Mouse (Mus musculus): ENCODE data around the gene Cblc.

Cblc gene

DNA sequence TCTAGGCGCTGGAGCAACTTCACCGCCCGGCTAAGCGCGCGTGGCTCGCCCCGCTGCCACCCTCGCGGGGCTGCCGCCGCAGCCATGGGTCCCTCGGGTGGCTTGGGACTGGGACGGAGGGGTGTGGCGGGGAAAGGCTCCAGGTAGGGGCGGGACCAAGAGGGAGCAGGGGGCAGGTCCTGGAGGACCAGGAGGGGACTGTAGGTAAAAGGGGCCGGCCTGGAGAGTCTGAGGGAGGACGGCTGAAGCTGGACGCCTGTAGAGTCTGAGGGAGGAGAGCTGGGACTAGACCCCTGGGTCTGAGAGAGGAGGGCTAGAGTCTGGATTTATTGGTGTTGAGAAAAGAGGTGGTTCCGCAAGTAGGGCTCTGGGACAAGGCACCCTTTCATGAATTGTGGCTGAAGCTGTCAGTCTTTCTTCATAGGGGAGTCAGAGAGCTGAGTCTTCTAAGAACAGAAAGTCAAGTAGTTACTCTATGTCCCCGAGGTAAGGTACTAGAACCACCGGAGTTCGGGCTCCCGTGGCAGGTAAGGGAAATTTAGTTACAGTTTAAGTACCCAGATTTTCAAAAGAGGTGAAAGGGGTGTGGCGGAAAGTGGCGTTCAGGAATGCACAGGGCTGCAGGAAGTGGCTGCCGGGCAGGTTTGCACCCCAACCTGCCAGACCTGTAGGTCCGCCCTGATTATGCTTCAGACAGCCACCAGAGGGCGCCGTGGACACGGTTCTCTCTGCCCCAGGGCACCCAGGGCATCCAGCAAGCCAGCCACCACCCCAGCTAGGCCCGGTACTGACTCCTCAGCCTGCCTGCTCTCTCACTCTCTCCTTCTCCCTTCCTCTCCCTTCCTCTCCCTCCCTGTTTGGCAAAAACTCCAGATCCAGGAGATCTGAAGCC is at the start of gene Cblc:
Gene Cblc, minus strand, starts transcription at position 113 of the 892 bp plus-strand sequence.
- peak; percentile 63 to 80 for DNase-seq (ENCODE audit: low spot score in 2 of 2)

DNA sequence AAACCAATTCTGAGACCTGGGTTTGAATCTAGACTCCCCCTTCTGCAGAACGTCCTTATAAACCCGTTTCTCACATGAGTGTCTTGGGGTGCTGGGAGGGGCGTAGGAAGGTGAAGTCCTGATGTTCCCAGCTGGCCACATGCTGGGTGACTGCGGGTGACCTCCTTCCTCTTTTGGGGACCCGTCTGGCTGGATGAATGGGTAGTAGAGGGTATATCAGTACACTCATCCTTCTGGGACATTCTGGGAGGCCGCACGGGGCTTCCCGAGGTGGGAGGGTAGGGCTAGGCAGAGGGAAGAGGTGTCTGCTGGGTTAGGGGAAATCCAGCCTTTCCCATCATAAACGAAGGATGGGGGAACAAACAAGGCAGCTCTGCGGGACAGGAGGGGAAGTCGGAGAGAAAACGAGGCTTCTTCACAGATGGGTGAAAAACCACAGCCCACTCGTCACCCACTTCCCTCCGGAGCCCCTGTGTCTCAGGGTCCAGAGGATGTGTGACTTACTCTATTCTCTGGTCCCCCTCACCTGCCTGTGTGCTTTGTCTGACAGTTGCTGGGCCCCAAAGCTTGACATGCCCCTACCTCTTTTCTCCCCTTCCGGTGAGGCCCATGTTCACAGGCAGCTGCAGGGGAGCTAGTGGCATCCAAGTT is 48.0 kb upstream of the Cblc start:
- no peak for DNase-seq (ENCODE audit: low spot score in 2 of 2)

DNA sequence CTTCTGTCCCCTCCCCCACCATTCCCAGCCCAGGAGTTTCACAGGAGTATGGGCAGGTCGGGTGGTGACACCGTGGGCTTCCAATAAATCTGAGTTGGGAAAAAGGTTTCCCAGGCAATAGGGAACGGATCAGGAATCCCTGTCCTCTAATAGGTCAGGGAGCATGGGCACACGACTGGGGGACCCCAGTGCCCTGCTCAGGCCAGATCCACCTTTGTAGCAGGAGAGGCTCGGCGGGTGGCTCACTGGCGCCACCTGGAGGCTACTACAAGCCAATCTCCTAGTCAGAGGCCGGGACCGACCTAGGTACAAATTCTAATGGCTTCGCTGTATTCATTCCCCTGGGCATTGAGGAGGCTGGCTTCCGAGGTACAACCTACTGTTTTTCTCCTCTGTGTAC is 47.0 kb upstream of the Cblc start:
- DNase-seq (ENCODE audit: low spot score in 2 of 2): peak; percentile 53 to 67

DNA sequence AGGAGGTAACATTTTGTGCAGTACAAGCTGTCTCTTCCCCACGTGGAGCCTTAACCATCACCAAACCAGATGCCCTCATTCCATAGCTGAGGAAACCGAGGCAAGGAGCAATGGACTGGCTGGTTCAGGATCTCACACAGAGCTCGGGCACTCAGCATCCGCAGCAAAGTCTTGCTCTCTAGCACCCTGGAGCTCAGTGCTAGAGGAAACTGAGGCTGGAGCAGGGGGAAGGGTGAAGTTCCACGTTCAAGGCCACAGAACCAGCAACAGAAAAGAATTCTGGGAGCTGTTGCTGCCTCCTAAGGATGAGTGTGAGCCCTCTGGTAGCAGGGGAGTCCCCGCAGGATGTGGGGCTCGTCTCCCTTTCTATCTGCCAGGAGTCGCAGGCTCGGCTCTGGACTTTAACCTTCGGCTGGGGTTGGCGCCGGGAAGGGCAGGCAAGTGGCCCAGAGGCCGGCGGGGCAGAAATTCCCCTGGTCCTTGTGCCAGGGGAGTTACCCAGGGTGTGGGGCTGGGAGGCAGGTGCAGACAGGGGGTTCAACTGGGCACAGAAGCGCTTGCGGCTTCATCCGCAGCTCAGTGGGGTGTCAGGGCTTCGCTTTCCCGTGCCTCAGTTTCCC is 46.4 kb upstream of the Cblc start:
- DNase-seq (ENCODE audit: low spot score in 2 of 2): no peak

DNA sequence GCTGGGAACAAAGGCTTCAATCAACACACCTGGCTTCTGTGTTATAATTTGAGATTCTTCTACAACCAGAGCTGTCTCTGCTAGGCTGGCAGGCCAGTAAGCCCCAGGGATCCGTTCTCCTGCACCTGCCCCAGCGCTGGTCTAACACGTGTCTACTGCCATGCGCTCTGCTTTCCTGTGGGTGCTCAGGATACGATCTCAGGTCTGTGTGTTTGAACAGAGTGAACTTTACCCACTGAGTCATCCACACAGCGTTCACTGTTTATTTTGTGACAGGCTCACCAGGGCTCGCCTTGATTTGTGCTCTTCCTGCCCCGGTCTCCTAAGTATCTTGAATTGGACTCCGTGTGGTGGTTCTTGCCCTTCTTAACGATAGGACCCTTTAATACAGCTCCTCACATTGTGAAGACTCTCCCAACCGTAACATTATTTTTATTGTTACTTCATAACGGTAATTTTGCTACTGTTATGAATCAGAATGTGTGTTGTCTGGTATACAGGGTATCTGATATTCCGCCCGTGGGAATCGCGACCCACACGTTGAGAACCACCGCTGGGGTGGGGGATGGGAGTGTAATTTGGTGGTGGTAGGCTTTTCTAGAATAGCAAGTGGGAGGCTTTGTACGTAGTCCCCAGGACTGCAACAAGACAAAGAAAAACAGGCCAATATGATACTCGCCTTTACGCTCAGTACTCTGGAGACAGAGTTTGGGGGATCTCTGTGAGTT is 45.2 kb upstream of the Cblc start:
- DNase-seq (ENCODE audit: low spot score in 2 of 2): no peak

DNA sequence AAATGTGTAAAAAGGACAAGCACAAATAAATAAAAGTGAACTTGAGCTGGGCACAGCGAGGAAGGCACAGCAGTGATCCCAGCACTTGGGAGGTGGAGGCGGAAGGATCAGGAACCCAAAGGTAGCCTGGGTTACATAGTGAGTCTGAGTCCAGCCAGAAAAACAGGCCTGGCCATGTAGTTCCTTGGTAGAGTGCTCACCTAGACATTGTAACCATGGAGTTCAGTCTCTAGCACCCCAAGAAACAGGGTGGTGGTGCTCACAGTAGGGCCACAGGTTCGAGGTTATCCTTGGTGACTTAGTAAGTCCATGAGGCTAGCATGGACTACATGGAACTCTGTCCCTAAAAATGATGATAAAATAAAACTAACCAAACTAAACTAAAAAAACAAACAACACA is 44.3 kb upstream of the Cblc start:
- DNase-seq (ENCODE audit: low spot score in 2 of 2): no peak

DNA sequence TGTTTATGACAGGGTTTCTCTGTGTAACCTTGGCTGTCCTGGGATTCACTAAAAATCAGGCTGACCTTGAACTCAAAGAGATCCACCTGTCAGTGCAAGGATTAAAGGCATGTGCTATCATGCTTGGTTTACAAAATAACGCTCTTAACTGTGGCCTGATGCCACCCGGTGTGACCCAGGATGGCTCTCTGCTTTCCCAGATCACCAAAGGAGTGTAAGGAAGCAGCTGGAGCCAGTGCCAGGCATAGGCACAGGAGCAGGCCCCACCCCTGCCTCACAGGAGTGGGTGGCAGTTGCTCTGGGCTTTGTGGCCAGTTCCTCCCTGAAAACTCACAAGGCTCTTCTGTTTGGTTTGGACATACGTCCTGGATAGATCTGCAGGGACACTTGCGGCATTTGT is 43.8 kb upstream of the Cblc start:
- no peak for DNase-seq (ENCODE audit: low spot score in 2 of 2)

DNA sequence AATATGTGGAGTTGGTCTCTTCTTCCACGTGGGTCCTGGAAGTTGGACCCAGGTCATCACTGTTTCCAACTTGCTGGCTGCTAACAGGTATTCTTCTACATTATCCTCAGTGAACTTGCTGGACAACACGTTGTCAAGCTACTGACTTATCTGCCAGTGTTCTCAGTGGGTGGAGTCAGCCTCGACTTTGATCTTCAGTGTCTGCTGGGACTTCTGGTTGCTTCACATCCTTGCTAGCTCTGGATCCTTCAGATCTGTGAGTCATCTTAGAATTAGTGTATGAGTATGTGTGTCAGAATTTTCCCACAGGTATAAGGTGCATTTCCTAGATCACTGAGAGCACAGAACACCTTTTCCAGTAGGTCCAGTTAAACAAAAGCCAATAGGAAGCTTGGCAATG is 40.2 kb upstream of the Cblc start:
- DNase-seq (ENCODE audit: low spot score in 2 of 2): no peak

DNA sequence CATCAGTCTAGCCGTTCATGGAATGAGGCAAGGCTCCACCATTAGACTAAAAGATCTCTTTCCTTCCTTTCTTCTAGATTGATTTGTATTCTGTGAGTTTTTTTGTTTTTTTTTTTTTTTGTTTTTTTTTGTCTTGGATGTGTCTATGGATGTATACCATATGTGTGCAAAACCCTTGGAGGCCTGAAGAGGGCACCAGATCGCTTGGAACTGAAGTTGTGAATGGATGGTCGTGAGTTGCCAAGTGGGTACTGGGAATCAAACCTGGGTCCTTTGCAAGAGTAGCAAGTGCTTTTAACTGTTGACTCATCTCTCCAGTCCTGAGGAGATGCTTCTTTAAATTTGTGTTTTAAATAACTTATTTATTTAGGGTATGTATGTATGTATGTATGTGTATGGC is 37.4 kb upstream of the Cblc start:
- no peak for DNase-seq (ENCODE audit: low spot score in 2 of 2)

DNA sequence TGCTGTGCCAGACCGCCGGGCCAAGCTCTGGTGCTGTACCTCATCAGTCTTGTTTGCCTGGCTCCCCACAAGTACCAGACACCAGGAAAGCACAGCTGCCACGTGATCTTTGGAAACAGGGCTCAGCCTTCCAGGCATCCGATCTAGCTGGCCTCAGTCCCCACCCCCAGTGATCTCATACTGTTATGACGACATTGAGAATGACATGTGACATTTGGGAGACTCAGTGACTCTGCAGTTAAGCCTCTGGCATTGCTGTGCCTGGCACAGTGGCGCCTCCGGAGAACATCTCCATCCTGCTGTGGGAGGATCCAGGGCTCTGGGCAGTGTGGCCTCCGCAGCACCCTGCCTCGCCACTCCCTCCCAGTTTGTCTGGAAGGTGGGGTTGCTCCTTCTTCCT is 35.2 kb upstream of the Cblc start:
- no peak for DNase-seq (ENCODE audit: low spot score in 2 of 2)

DNA sequence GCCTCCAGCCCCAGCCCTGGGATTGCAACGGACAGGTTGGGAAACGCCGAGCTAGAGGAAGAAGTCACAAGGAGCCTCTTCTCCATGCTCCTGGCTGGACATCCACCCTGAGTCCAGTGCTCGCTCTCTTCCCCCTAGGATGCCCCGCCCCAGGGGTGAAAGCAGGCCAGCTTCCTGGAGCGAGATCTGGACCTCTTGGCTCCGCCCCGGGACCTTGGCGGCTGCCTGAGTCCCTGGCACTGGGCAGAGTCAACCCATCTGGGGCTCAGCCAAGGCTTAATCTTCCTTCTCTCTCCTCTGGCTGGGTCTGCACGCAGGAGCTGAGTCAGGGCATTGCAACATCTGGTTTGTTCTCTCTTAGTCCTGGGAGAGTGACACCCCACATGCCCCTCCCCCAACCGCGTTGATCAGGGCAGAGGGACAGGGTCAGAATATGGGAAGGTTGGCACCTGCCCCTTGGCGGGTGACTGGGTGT is 34.1 kb upstream of the Cblc start:
- DNase-seq (ENCODE audit: low spot score in 2 of 2): peak in 1 of 2 experiments; percentile 42

DNA sequence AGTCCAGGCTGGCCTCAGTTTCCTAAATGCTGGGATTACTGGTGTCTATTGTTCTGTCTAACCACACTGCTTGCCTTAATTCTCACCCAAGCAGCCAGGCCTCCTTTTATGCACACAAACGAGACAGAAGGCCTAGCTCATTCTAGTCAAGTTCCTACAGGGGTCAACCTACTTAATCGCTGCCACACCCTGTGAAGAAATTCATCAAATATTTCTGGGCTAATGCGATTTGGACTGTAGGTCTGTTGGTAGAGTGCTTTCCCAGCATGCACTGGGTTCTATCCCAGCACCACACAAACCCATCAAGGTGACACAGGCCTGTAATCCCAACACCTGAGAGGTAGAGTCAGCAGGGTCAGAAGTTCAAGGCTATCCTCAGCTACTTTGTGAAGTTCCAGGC is 33.1 kb upstream of the Cblc start:
- no peak for DNase-seq (ENCODE audit: low spot score in 2 of 2)

DNA sequence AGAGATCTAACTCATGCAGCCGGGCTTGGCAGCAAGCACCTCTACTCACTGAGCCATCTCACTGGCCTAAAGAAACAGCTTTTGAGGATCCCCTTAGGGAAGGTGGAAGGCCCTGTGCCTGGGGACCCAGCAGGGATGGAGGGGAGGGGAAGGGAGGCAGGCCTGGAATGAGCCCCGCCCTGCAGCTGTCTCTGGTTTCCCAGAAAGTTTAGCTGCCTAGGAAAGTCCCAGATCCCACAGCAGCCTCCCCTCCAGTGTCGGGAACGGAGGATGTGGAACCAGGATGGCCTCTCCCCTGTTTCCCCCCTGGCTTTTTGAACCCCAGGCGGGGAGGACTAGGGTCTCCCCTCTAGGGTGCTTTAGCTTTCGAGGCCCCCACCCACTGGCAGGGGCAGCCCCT is 30.1 kb upstream of the Cblc start:
- DNase-seq (ENCODE audit: low spot score in 2 of 2): no peak

DNA sequence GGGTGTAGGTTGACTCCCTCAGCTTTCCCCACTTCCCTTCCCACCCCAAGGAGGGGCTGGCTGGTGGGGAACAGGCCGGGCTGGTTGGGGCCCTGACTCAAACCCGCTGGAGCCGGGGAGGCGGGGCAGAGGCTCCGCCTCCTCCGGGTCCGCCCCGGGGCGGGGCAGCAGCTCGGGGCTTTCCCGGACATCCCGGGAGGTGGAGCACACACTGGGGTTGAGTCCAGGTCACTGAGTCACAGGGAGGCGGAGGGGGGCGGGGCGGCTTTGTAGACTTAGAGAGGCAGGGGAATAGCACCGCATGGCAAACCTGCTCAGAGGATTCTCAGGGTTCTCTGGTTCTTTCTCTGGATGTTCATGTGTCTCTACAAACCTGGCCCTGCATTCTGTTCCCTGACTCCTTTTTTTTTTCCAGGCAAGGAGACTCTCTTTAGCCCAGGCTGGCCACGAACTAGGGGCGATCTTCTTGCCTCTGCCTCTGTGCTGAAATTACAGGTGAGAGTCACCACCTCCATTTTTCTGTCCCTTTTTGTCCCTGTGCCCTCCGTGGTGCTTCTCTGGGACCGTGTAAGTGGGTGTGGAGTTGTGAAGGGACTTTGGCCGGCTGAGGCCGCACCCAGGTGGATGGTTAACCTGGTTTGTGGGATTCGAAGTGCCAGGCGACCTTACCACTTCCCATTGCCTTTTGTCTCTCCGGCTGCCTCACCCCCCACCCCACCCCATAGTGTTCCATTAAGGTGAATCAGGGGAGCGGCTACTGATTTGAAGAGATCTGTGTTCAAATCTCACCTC is 27.8 kb upstream of the Cblc start:
- DNase-seq (ENCODE audit: low spot score in 2 of 2): peak; percentile 51 to 54

DNA sequence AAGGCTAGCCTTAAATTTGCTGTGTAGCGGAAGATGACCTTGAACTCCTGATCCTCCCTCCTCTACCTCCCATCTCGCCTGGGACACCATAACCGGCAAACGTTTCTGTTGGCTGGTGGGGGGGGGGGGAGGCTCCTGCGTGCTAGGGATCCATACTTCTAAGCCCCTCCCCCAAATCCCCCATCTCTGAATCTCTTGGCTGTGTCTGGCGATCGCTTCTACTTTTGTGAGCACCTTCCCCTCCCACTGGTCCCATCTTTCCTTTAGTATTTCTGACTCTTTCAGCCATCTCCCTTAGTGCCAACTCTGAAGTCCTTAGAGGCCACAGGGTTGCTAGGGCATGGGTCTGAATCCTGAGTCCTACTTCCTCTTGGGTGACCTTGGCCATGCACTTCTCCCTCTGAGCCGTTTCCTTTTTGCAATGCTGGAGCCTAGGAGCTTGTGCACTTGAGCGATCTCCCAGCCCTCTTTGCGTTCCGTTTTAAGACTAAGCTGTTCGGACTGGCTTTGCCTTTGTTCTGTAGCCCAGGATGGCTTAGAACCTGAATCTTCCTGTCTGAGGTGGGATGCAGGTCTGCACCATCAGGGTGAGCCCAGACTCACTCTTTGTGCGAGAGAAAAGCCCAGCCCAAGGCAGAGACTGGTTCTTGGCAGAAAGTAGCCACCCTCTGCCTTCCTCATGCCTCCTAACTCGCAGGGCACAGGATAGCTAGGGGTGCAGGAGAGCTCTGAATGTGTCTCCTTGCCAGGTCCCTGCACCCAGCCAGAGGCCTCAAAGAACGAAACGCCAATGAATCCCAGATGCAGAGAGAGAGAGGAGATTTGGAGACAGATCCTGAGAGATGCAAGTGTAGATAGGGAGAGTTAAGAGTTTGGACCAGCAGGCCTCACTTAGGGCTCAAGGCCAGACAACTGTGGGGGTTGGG is 26.9 kb upstream of the Cblc start:
- no peak for DNase-seq (ENCODE audit: low spot score in 2 of 2)

DNA sequence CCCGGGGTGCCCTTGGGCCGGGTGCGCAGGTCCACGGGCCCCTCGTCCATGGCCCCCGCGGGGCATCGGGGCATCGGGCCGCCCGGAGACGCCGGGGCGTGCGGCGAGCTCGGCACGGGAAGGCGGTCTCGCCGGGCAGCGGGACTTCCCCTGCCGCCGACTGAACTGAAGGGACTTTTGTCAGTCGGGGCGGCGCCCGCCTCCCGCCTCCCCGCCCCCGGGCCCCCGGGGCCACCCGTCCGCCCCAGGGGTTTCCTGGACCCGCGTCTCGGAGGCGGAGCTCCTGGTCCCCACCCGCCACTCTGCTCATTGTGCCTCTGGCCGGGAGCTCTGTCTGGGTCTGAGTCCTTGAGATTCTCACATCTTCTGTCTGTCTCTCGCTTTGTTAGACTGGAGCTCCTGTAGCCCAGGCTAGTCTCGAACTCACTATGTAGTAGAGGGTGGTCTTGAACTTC is 26.0 kb upstream of the Cblc start, which contains the start of gene Bcl3:
Gene Bcl3, minus strand, starts transcription at position 167 of the 455 bp plus-strand sequence.
- DNase-seq (ENCODE audit: low spot score in 2 of 2): peak; percentile 53 to 60

DNA sequence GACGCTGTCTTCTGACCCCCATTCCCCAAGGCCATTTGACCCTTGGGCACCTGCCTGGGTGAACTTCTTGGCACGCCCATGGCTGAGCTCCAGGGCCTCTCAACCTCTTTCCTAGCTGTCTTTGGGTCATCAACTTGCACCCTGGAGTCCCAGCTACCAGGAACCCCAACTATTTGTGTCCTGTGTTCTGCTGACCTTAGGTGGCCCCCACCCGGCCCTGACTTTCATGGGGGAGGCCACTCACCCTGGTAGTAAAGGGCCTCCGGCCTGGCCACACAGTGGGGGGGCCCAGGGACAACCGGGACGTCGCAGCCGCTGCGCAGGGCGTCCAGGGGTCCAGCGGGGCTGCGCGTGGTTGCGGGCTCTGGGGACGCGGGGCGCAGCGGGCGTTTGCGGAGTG is 25.6 kb upstream of the Cblc start:
- DNase-seq (ENCODE audit: low spot score in 2 of 2): no peak

DNA sequence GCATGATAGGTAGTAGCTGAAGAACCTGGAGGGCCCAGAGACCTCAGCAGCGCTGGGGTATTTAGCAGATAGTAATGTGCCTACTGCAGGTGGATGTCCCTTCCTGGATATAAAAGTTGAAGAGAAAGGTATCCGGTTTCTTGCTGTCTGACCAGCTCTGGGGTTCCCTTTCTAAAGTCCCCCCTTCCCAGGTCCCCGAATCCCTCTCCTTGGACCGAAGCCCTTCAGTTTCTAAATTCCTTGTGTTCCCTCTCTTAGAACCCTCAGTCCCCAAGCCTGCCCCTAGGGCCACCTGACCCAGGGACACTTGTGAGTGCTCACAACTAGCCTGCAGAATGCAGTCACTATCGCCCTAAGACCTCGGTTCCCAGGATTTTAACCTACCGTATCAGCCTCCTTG is 25.0 kb upstream of the Cblc start:
- no peak for DNase-seq (ENCODE audit: low spot score in 2 of 2)

DNA sequence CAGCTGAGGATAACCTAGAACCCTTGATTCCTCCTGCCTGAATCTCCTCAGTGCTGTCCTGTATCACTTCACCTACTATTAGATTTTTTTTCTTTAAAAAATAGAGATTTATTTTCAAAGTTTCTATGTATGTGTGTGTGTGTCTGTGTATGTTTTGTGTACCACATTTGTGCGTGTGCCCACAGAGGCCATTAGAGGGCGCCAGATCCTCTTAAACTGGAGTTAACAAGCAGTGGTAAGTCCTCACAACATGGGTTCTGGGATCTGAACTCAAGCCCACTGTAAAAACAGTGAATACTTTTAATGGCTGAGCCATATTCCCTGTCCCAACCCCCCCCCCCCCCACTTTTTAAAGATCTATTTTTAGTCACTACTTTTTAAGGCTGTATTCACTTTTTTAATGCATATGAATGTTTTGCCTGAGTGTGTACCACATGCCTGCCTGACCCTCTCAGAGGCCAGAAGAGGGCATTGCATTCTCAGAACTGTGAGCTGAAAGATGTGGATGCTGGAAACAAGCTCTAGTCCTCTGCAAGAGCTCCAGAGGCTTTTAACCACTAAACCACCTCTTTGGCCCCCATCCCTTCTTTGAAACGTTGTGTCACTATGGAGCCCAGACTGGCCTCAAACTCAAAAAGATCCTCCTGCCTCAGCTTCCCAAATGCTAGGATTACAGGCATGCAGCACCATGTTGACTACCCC is 23.9 kb upstream of the Cblc start:
- no peak for DNase-seq (ENCODE audit: low spot score in 2 of 2)

Measured in spleen, postnatal 14 days (tissue).